Mouse (Mus musculus) kidney, postnatal 0 days (tissue): ENCODE measurements around the gene Ccdc12. TPM values are rescaled to one million over a fixed set of nuclear protein-coding genes. Genes with fewer than 3 reads are reported as not detected.
A peak's percentile ranks its signal among the peaks of the same experiment; 100 is the strongest.
"Not testable (repeated sequence)": the region's sequence is repeated elsewhere in the genome, so short reads cannot be mapped to it uniquely, and the experiment has no call there.

Source experiments
- ATAC-seq: fragments of 200-750 bp; cut with Nextera tagmentation; replicated peaks from 2 replicates; pipeline ENCODE4 v1.8.0; 2017; ENCODE audit warnings: low read depth, moderate number of reproducible peaks, moderate TSS enrichment, moderate library complexity; ENCODE audit not compliant: low FRiP score
- DNase-seq: peaks from one replicate; pipeline ENCODE4 v3.0.0-alpha.2; 2016; ENCODE audit warnings: low spot score
- H3K27ac ChIP-seq: fragments of 300-500 bp; sonication (generic); 2 replicates; pipeline ENCODE4 v1.5.1; 2014; ENCODE audit warnings: mild to moderate bottlenecking
- H3K27me3 ChIP-seq: fragments of 300-500 bp; sonication (generic); 2 replicates; pipeline ENCODE4 v1.6.1; 2014; ENCODE audit warnings: low read length, mixed read lengths; ENCODE audit not compliant: insufficient read depth
- H3K36me3 ChIP-seq: fragments of 300-500 bp; sonication (generic); 2 replicates; pipeline ENCODE4 v1.6.1; 2014; ENCODE audit warnings: low read length, mixed read lengths; ENCODE audit not compliant: insufficient read depth
- H3K4me1 ChIP-seq: fragments of 300-500 bp; sonication (generic); replicated peaks from 2 replicates; pipeline ENCODE4 v1.6.1; 2014; ENCODE audit warnings: antibody characterized with exemption, low read length, mixed read lengths; ENCODE audit not compliant: insufficient read depth
- H3K4me2 ChIP-seq: fragments of 300-500 bp; sonication (generic); 2 replicates; pipeline ENCODE4 v1.6.1; 2014; ENCODE audit warnings: mild to moderate bottlenecking, low read length, moderate library complexity, mixed read lengths
- H3K4me3 ChIP-seq: fragments of 300-500 bp; sonication (generic); replicated peaks from 2 replicates; pipeline ENCODE4 v1.5.1; 2014; ENCODE audit warnings: low read depth, low read length
- H3K9ac ChIP-seq: fragments of 300-500 bp; sonication (generic); 2 replicates; pipeline ENCODE4 v1.6.1; 2014; ENCODE audit warnings: low read depth, low read length
- H3K9me3 ChIP-seq: fragments of 300-500 bp; sonication (generic); replicated peaks from 2 replicates; pipeline ENCODE4 v1.6.1; 2016; ENCODE audit warnings: low read length, inconsistent platforms, mixed read lengths
- CTCF ChIP-seq: IDR thresholded peaks from 2 replicates; pipeline ENCODE4 v1.5.1; 2016; ENCODE audit warnings: antibody characterized with exemption, low read depth, mild to moderate bottlenecking, moderate library complexity
- WGBS: fragments of 180-500 bp; shearing (Covaris S2); extraction: QIAGEN DNeasy Blood & Tissue Kit; methylation state at CpG from one replicate; pipeline ENCODE4 v1.1.7; 2014; 5-methylcytosine and 5-hydroxymethylcytosine counted together
- polyA plus RNA-seq: library from polyadenylated mRNA; unstranded; fragments of >200 nt; fragmentation: Nextera tagmentation; extraction: Ambion mirVana; gene quantifications from 2 replicates; pipeline ENCODE4 v1.2.1, GENCODE M21; 2015

Ccdc12 gene
- polyA plus RNA-seq, 1 experiment from 2014 or later = 154 TPM

- WGBS = 72% methylated on average over 5 of the region's 5 CpGs
- no peak overlapping the region for H3K4me3 ChIP-seq
- H3K9me3 ChIP-seq = no peaks in the 10 kb centered on the region
- no peaks in the 10 kb centered on the region for H3K36me3 ChIP-seq
- no peak overlapping the region for H3K4me2 ChIP-seq
- no peak for TF ChIP-seq CTCF
- DNase-seq (no peak), ATAC-seq (no peak)
- peaks cover 34% of the 10 kb centered on the region for H3K4me1 ChIP-seq
- no peak overlapping the region for H3K9ac ChIP-seq
- H3K27ac ChIP-seq = no peak overlapping the region
- H3K27me3 ChIP-seq = no peaks in the 10 kb centered on the region
These were observed 22.6 kb downstream of the Ccdc12 start for GRCm38 (mm10) chr9:110678886-110679285.

- DNase-seq (no peak), ATAC-seq (no peak)
- peak overlapping the region; percentile 15; the same call in 1 of the 2 replicates for H3K27ac ChIP-seq
- H3K9me3 ChIP-seq = no peaks in the 10 kb centered on the region
- H3K4me2 ChIP-seq = no peak overlapping the region
- H3K4me1 ChIP-seq = peaks cover 52% of the 10 kb centered on the region
- H3K36me3 ChIP-seq = no peaks in the 10 kb centered on the region
- no peak overlapping the region for H3K9ac ChIP-seq
- 63% methylated on average over 7 of the region's 7 CpGs for WGBS
- H3K27me3 ChIP-seq = no peaks in the 10 kb centered on the region
- H3K4me3 ChIP-seq = no peak overlapping the region
- no peak for TF ChIP-seq CTCF
These were observed 24.6 kb downstream of the Ccdc12 start for GRCm38 (mm10) chr9:110680736-110681507.

DNA sequence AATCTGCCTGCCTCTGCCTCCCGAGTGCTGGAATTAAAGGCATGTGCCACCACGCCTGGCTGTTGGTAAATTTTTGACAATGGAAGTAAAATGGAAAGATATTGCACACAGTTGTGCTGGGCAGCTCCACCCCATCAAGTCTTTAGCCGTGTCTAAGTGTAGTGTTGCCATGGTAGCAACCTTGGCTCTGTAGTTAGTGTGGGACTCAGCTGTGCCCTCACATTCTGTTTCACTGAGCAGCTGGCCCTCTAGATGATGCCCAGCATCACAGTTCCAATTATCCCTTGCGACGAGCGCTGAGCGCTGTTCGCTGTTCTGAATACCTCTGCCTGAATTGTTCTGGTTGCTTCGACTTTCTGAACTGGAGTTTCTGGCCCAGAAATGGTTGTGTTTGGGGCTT, 25.5 kb downstream of the Ccdc12 start:
- no peak for ATAC-seq
- Histone ChIP-seq H3K4me1 (peaks cover 52% of the 10 kb centered on the region), H3K9me3 (no peaks in the 10 kb centered on the region), H3K36me3 (no peaks in the 10 kb centered on the region), H3K4me3 (no peak overlapping the region), H3K4me2 (no peak overlapping the region), H3K27me3 (no peaks in the 10 kb centered on the region), H3K27ac (peak overlapping the region; percentile 77), H3K9ac (no peak overlapping the region)
- 72% methylated on average over 9 of the region's 9 CpGs for WGBS
- TF ChIP-seq CTCF = no peak
- DNase-seq = no peak

DNA sequence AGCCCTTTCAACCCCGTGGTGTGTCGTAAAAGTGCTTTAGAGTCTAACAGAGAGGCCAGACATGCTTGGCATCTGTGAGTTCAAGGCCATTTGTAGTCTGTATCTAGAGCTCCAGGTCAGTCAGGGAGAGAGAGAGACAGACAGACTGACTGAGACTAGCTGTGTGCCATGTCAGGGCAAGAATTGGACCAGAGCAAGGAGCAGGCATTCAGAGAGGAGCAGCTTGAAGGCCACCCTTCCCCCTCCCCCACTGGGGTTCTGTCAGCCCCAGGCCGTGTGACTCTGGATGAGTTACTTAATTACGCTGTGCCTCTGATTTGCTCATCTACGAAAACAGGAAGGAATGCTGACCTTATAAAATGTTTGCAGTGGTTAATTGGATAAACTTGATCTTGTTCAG, 26.0 kb downstream of the Ccdc12 start:
- H3K27me3 ChIP-seq = no peaks in the 10 kb centered on the region
- no peaks in the 10 kb centered on the region for H3K9me3 ChIP-seq
- no peak for ATAC-seq
- peaks cover 54% of the 10 kb centered on the region for H3K4me1 ChIP-seq
- H3K27ac ChIP-seq = peak overlapping the region; percentile 77
- H3K4me3 ChIP-seq = no peak overlapping the region
- H3K4me2 ChIP-seq = no peak overlapping the region
- DNase-seq = no peak
- no peaks in the 10 kb centered on the region for H3K36me3 ChIP-seq
- WGBS = 32% methylated on average over 5 of the region's 5 CpGs
- no peak for TF ChIP-seq CTCF
- H3K9ac ChIP-seq = no peak overlapping the region

- H3K4me1 ChIP-seq = peaks cover 54% of the 10 kb centered on the region
- H3K36me3 ChIP-seq, DNase-seq, H3K4me3 ChIP-seq, H3K4me2 ChIP-seq, H3K9me3 ChIP-seq, H3K9ac ChIP-seq, ATAC-seq, H3K27me3 ChIP-seq: not testable (repeated sequence)
- 75% methylated on average over 3 of the region's 3 CpGs for WGBS
- H3K27ac ChIP-seq = peak overlapping the region; percentile 97
These were observed 26.4 kb downstream of the Ccdc12 start for GRCm38 (mm10) chr9:110682697-110683096.

DNA sequence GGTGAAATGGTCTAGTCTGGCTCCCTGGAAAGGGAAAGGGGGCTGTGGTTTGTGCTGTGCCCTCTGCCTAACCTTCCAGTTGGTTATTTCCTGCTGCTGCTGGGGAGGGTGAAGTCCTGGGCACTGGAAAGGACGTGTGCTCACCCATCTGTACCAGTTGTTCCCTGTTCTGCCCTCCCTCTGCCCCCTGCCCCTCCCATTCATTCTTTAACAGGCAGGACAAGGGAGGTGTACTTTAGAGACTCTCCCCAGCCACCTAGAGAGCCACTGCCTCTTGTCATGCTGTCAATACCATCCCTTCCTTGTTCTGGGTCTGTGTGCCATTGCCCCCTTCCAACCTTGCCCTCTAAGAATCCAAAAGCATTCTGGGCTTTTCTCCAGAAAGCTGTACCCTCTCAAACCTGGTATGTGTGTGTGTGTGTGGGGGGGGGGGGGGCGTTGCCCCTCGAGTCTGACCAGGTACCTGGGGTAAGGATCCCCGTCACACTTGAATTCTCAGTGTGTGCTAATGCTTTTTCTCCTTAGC, 27.3 kb downstream of the Ccdc12 start:
- no peaks in the 10 kb centered on the region for H3K27me3 ChIP-seq
- no peaks in the 10 kb centered on the region for H3K36me3 ChIP-seq
- no peak overlapping the region for H3K4me3 ChIP-seq
- no peak for TF ChIP-seq CTCF
- peak; percentile 88 for ATAC-seq
- peak overlapping the region; percentile 97 for H3K27ac ChIP-seq
- H3K9ac ChIP-seq = peak overlapping the region; percentile 40; the same call in 1 of the 2 replicates
- H3K4me2 ChIP-seq = no peak overlapping the region
- no peaks in the 10 kb centered on the region for H3K9me3 ChIP-seq
- 44% methylated on average over 4 of the region's 4 CpGs for WGBS
- H3K4me1 ChIP-seq = peaks cover 50% of the 10 kb centered on the region
- peak; percentile 65 for DNase-seq
